Mouse (Mus musculus) intestine, embryonic 15.5 days (tissue): Measurements from ENCODE around the gene Atp8b4. TPM values are rescaled to one million over a fixed set of nuclear protein-coding genes. Genes with fewer than 3 reads are reported as not detected.

Experiments
- ATAC-seq: fragments of 200-750 bp; cut with Nextera tagmentation; 2 replicates; pipeline ENCODE4 v1.8.0; 2017; ENCODE audit warnings: moderate TSS enrichment, moderate library complexity
- H3K27ac ChIP-seq: fragments of 300-500 bp; sonication (generic); 2 replicates; pipeline ENCODE4 v1.5.1; 2015; ENCODE audit warnings: mild to moderate bottlenecking, inconsistent platforms
- H3K27me3 ChIP-seq: fragments of 300-500 bp; sonication (generic); replicated peaks from 2 replicates; pipeline ENCODE4 v1.6.1; 2015; ENCODE audit warnings: inconsistent platforms
- H3K36me3 ChIP-seq: fragments of 300-500 bp; sonication (generic); 2 replicates; pipeline ENCODE4 v1.6.1; 2015; ENCODE audit warnings: inconsistent platforms
- H3K4me1 ChIP-seq: fragments of 300-500 bp; sonication (generic); replicated peaks from 2 replicates; pipeline ENCODE4 v1.6.1; 2015; ENCODE audit warnings: inconsistent platforms
- H3K4me2 ChIP-seq: fragments of 300-500 bp; sonication (generic); replicated peaks from 2 replicates; pipeline ENCODE4 v1.6.1; 2015; ENCODE audit warnings: mild to moderate bottlenecking, inconsistent platforms
- H3K4me3 ChIP-seq: fragments of 300-500 bp; sonication (generic); replicated peaks from 2 replicates; pipeline ENCODE4 v1.5.1; 2015; ENCODE audit warnings: inconsistent platforms
- H3K9ac ChIP-seq: fragments of 300-500 bp; sonication (generic); 2 replicates; pipeline ENCODE4 v1.6.1; 2015; ENCODE audit warnings: inconsistent platforms
- H3K9me3 ChIP-seq: fragments of 300-500 bp; sonication (generic); 2 replicates; pipeline ENCODE4 v1.6.1; 2016; ENCODE audit warnings: inconsistent platforms
- WGBS: fragments of 180-500 bp; shearing (Covaris S2); methylation state at CpG from one replicate; pipeline ENCODE4 v1.1.7; 2015; 5-methylcytosine and 5-hydroxymethylcytosine counted together
- polyA plus RNA-seq: library from polyadenylated mRNA; unstranded; fragments of >200 nt; fragmentation: Nextera tagmentation; extraction: Ambion mirVana; gene quantifications from 2 replicates; pipeline ENCODE4 v1.2.1, GENCODE M21; 2015

Atp8b4 gene
- polyA plus RNA-seq, 1 experiment from 2014 or later: 0.29 TPM

GRCm38 (mm10) chr2:126287942-126288341 lies 212.5 kb downstream of the Atp8b4 start:
- Histone ChIP-seq H3K4me1 (no peaks in the 10 kb centered on the region), H3K36me3 (no peaks in the 10 kb centered on the region), H3K4me3 (no peak overlapping the region), H3K9ac (no peak overlapping the region), H3K27me3 (no peaks in the 10 kb centered on the region), H3K27ac (no peak overlapping the region), H3K4me2 (no peak overlapping the region), H3K9me3 (no peaks in the 10 kb centered on the region)
- 91% methylated on average over 5 of the region's 5 CpGs for WGBS
- ATAC-seq: no peak

GRCm38 (mm10) chr2:126286420-126286819 lies 214.1 kb downstream of the Atp8b4 start:
- Histone ChIP-seq H3K4me2 (no peak overlapping the region), H3K27ac (no peak overlapping the region), H3K27me3 (no peaks in the 10 kb centered on the region), H3K9ac (no peak overlapping the region), H3K4me1 (no peaks in the 10 kb centered on the region), H3K4me3 (no peak overlapping the region), H3K36me3 (no peaks in the 10 kb centered on the region), H3K9me3 (no peaks in the 10 kb centered on the region)
- 49% methylated on average over 7 of the region's 7 CpGs for WGBS
- ATAC-seq: no peak

- H3K27ac ChIP-seq: no peak overlapping the region
- H3K9ac ChIP-seq: no peak overlapping the region
- H3K4me3 ChIP-seq: no peak overlapping the region
- no peak for ATAC-seq
- H3K9me3 ChIP-seq: no peaks in the 10 kb centered on the region
- H3K4me2 ChIP-seq: no peak overlapping the region
- H3K4me1 ChIP-seq: no peaks in the 10 kb centered on the region
- no peaks in the 10 kb centered on the region for H3K27me3 ChIP-seq
- WGBS: 81% methylated on average over 6 of the region's 6 CpGs
- no peaks in the 10 kb centered on the region for H3K36me3 ChIP-seq
These were observed 216.4 kb downstream of the Atp8b4 start for GRCm38 (mm10) chr2:126284071-126284470.

GRCm38 (mm10) chr2:126283086-126283485 lies 217.4 kb downstream of the Atp8b4 start:
- 49% methylated on average over 3 of the region's 3 CpGs for WGBS
- Histone ChIP-seq H3K4me3 (no peak overlapping the region), H3K27me3 (no peaks in the 10 kb centered on the region), H3K27ac (no peak overlapping the region), H3K36me3 (no peaks in the 10 kb centered on the region), H3K4me1 (no peaks in the 10 kb centered on the region), H3K9me3 (no peaks in the 10 kb centered on the region), H3K4me2 (no peak overlapping the region), H3K9ac (no peak overlapping the region)
- no peak for ATAC-seq

GRCm38 (mm10) chr2:126275511-126275910 lies 225.0 kb downstream of the Atp8b4 start:
- no peak overlapping the region for H3K4me3 ChIP-seq
- H3K4me2 ChIP-seq: no peak overlapping the region
- no peak for ATAC-seq
- H3K36me3 ChIP-seq: no peaks in the 10 kb centered on the region
- H3K27me3 ChIP-seq: no peaks in the 10 kb centered on the region
- 65% methylated on average over 3 of the region's 3 CpGs for WGBS
- H3K4me1 ChIP-seq: no peaks in the 10 kb centered on the region
- no peak overlapping the region for H3K9ac ChIP-seq
- H3K9me3 ChIP-seq: no peaks in the 10 kb centered on the region
- no peak overlapping the region for H3K27ac ChIP-seq

- ATAC-seq: no peak
- 60% methylated on average over 3 of the region's 3 CpGs for WGBS
- Histone ChIP-seq H3K9me3 (no peaks in the 10 kb centered on the region), H3K4me1 (no peaks in the 10 kb centered on the region), H3K4me3 (no peak overlapping the region), H3K9ac (no peak overlapping the region), H3K27ac (no peak overlapping the region), H3K4me2 (no peak overlapping the region), H3K27me3 (no peaks in the 10 kb centered on the region), H3K36me3 (no peaks in the 10 kb centered on the region)
These were observed 225.6 kb downstream of the Atp8b4 start for GRCm38 (mm10) chr2:126274826-126275405.

GRCm38 (mm10) chr2:126274311-126274710 lies 226.2 kb downstream of the Atp8b4 start:
- Histone ChIP-seq H3K36me3 (no peaks in the 10 kb centered on the region), H3K27ac (no peak overlapping the region), H3K9ac (no peak overlapping the region), H3K4me1 (no peaks in the 10 kb centered on the region), H3K4me2 (no peak overlapping the region), H3K27me3 (no peaks in the 10 kb centered on the region), H3K4me3 (no peak overlapping the region), H3K9me3 (no peaks in the 10 kb centered on the region)
- 75% methylated on average over 3 of the region's 3 CpGs for WGBS
- ATAC-seq: no peak

Other genes with a start within 250 kb of the Atp8b4 start
- gene Slc27a2, start 51.7 kb upstream of the Atp8b4 start, polyA plus RNA-seq: 3.0 and 3.3 TPM in 2 replicates
- gene Hdc, start 118.6 kb upstream of the Atp8b4 start, polyA plus RNA-seq: 3.0 TPM in 2 replicates
- 36.3 and 39.6 TPM in 2 replicates for gene Gabpb1, start 175.7 kb upstream of the Atp8b4 start, polyA plus RNA-seq
- gene Usp8, start 206.7 kb upstream of the Atp8b4 start, polyA plus RNA-seq: 35.9 and 36.9 TPM in 2 replicates